Mouse (Mus musculus) lung, adult 2 months (tissue): Measurements from ENCODE around the gene Lmnb2. TPM values are rescaled to one million over a fixed set of nuclear protein-coding genes. Genes with fewer than 3 reads are reported as not detected.

Source experiments
- DNase-seq: peaks from one replicate; pipeline ENCODE4 v3.0.0; 2022
- H3K4me1 ChIP-seq: fragments of 200-500 bp; 2 replicates; pipeline ENCODE4 v1.6.1; 2011; ENCODE audit warnings: low read length; ENCODE audit not compliant: control insufficient read depth, insufficient read depth
- H3K4me3 ChIP-seq: fragments of 200-500 bp; replicated peaks from 2 replicates; pipeline ENCODE3; 2011; ENCODE audit warnings: low read depth, mild to moderate bottlenecking, control low read depth, low read length; ENCODE audit errors: extremely low read depth
- CTCF ChIP-seq: fragments of 200-500 bp; IDR thresholded peaks from 2 replicates; pipeline ENCODE4 v1.5.1; 2011; ENCODE audit warnings: mild to moderate bottlenecking, low read length, control low read depth; ENCODE audit not compliant: insufficient read depth
- POLR2A ChIP-seq: fragments of 200-500 bp; IDR thresholded peaks from 2 replicates; pipeline ENCODE4 v1.6.1; 2011; ENCODE audit warnings: low read depth, mild to moderate bottlenecking, control low read depth, low read length, borderline replicate concordance; ENCODE audit errors: extremely low read depth
- WGBS: fragments of 180-500 bp; shearing (Covaris S2); methylation state at CpG from one replicate; pipeline ENCODE4 v1.1.7; 2018; 5-methylcytosine and 5-hydroxymethylcytosine counted together
- polyA plus RNA-seq: library from polyadenylated mRNA; depleted of rRNA; stranded (reverse); fragments of >200 nt; gene quantifications from 2 replicates; pipeline ENCODE4 v1.2.3, GENCODE M21; 2012; rRNA removed

Lmnb2 gene
- polyA plus RNA-seq, 1 experiment, result 11.3 TPM

GRCm38 (mm10) chr10:80862305-80862704 is 55.7 kb downstream of the Lmnb2 start:
- 96% methylated on average over 5 of the region's 5 CpGs for WGBS
- TF ChIP-seq POLR2A, result no peak
- TF ChIP-seq CTCF, result no peak
- no peak for DNase-seq
- Histone ChIP-seq H3K4me3 (no peak overlapping the region), H3K4me1 (no peaks in the 10 kb centered on the region)

- TF ChIP-seq CTCF, result no peak
- TF ChIP-seq POLR2A, result no peak
- Histone ChIP-seq H3K4me1 (peaks cover 5% of the 10 kb centered on the region), H3K4me3 (no peak overlapping the region)
- DNase-seq, result no peak
- WGBS, result 64% methylated on average over 7 of the region's 7 CpGs
These were observed 59.6 kb downstream of the Lmnb2 start for GRCm38 (mm10) chr10:80858350-80858935.

- 69% methylated on average over 3 of the region's 3 CpGs for WGBS
- no peak overlapping the region for H3K4me3 ChIP-seq
- H3K4me1 ChIP-seq, result peaks cover 5% of the 10 kb centered on the region
- no peak for DNase-seq
- no peak for TF ChIP-seq POLR2A
- no peak for TF ChIP-seq CTCF
These were observed 60.2 kb downstream of the Lmnb2 start for GRCm38 (mm10) chr10:80857848-80858247.

GRCm38 (mm10) chr10:80857386-80857785 is 60.7 kb downstream of the Lmnb2 start:
- Histone ChIP-seq H3K4me3 (no peak overlapping the region), H3K4me1 (peaks cover 5% of the 10 kb centered on the region)
- WGBS, result 65% methylated on average over 8 of the region's 8 CpGs
- TF ChIP-seq POLR2A (no peak), CTCF (no peak)
- DNase-seq, result no peak

- TF ChIP-seq POLR2A, result no peak
- TF ChIP-seq CTCF, result no peak
- peaks cover 5% of the 10 kb centered on the region for H3K4me1 ChIP-seq
- DNase-seq, result no peak
- no peak overlapping the region for H3K4me3 ChIP-seq
- 75% methylated on average over 5 of the region's 5 CpGs for WGBS
These were observed 61.1 kb downstream of the Lmnb2 start for GRCm38 (mm10) chr10:80856908-80857307.

GRCm38 (mm10) chr10:80856267-80856666 is 61.8 kb downstream of the Lmnb2 start:
- no peak overlapping the region for H3K4me3 ChIP-seq
- WGBS, result 40% methylated on average over 3 of the region's 3 CpGs

GRCm38 (mm10) chr10:80855749-80856073 is 62.3 kb downstream of the Lmnb2 start:
- no peak for TF ChIP-seq POLR2A
- TF ChIP-seq CTCF, result no peak
- Histone ChIP-seq H3K4me1 (peaks cover 5% of the 10 kb centered on the region), H3K4me3 (peak overlapping the region; percentile 86)
- 14% methylated on average over 11 of the region's 11 CpGs for WGBS
- DNase-seq, result no peak

More at GRCm38 (mm10) chr10:80856267-80856666, 61.8 kb downstream of the Lmnb2 start:
- peaks cover 5% of the 10 kb centered on the region for H3K4me1 ChIP-seq
- TF ChIP-seq POLR2A (no peak), CTCF (no peak)
- no peak for DNase-seq

- Histone ChIP-seq H3K4me1 (peaks cover 5% of the 10 kb centered on the region), H3K4me3 (peak within 1 kb of the TSS; percentile 86)
- TF ChIP-seq POLR2A (peak; percentile 81), CTCF (no peak)
- peak; percentile 98 for DNase-seq
- WGBS, result under 1% methylated on average over 81 of the region's 81 CpGs
These were observed 62.9 kb downstream of the Lmnb2 start, which contains the start of the genes Lsm7 and Sppl2b for GRCm38 (mm10) chr10:80854913-80855748. TSS of gene Lsm7 (minus strand) at chr10:80855209. TSS of gene Sppl2b (plus strand) at chr10:80855275.

Other genes starting within 250 kb of the Lmnb2 start
- gene Mknk2, start 240.1 kb downstream of the Lmnb2 start, polyA plus RNA-seq, result 267 and 338 TPM in 2 replicates
- 51.5 and 52.4 TPM in 2 replicates for gene Mob3a, start 216.3 kb downstream of the Lmnb2 start, polyA plus RNA-seq
- gene Izumo4, start 216.1 kb downstream of the Lmnb2 start, polyA plus RNA-seq, result 61.9 and 70.8 TPM in 2 replicates
- gene Ap3d1, start 176.0 kb downstream of the Lmnb2 start, polyA plus RNA-seq, result 111 and 136 TPM in 2 replicates
- gene Dot1l, start 163.0 kb downstream of the Lmnb2 start, polyA plus RNA-seq, result 29.9 and 43.0 TPM in 2 replicates
- 35.7 and 38.7 TPM in 2 replicates for gene Sf3a2, start 120.0 kb downstream of the Lmnb2 start, polyA plus RNA-seq
- gene Plekhj1, start 119.6 kb downstream of the Lmnb2 start, polyA plus RNA-seq, result 51.2 and 58.8 TPM in 2 replicates
- 0.62 and 1.3 TPM in 2 replicates for gene Amh, start 113.0 kb downstream of the Lmnb2 start, polyA plus RNA-seq
- gene Jsrp1, start 104.7 kb downstream of the Lmnb2 start, polyA plus RNA-seq, result 7.7 TPM in 1 of 2 replicates, not detected in the other
- 804 and 834 TPM in 2 replicates for gene Oaz1, start 91.6 kb downstream of the Lmnb2 start, polyA plus RNA-seq
- gene Lingo3, start 74.2 kb downstream of the Lmnb2 start, polyA plus RNA-seq, result 0.10 and 0.31 TPM in 2 replicates
- gene Lsm7, start 63.0 kb downstream of the Lmnb2 start, polyA plus RNA-seq, result 78.5 and 79.1 TPM in 2 replicates
- 91.7 and 93.9 TPM in 2 replicates for gene Sppl2b, start 63.0 kb downstream of the Lmnb2 start, polyA plus RNA-seq
- gene Tmprss9, start 46.4 kb downstream of the Lmnb2 start, polyA plus RNA-seq, result 0.06 and 0.07 TPM in 2 replicates
- 157 and 196 TPM in 2 replicates for gene Timm13, start 17.3 kb downstream of the Lmnb2 start, polyA plus RNA-seq
- 103 and 120 TPM in 2 replicates for gene Gadd45b, start 11.8 kb upstream of the Lmnb2 start, polyA plus RNA-seq
- 2.6 and 3.0 TPM in 2 replicates for gene Gng7, start 96.7 kb upstream of the Lmnb2 start, polyA plus RNA-seq
- gene Diras1, start 107.4 kb upstream of the Lmnb2 start, polyA plus RNA-seq, result 0.03 TPM in 1 of 2 replicates, not detected in the other
- gene Slc39a3, start 119.2 kb upstream of the Lmnb2 start, polyA plus RNA-seq, result 44.2 and 46.9 TPM in 2 replicates
- gene Sgta, start 141.9 kb upstream of the Lmnb2 start, polyA plus RNA-seq, result 182 and 183 TPM in 2 replicates
- gene Thop1, start 151.8 kb upstream of the Lmnb2 start, polyA plus RNA-seq, result 31.7 and 59.6 TPM in 2 replicates
- gene Creb3l3, start 180.6 kb upstream of the Lmnb2 start, polyA plus RNA-seq, result 0.15 and 0.47 TPM in 2 replicates
- 147 and 176 TPM in 2 replicates for gene Map2k2, start 187.7 kb upstream of the Lmnb2 start, polyA plus RNA-seq
- 66.7 and 83.6 TPM in 2 replicates for gene Zbtb7a, start 217.0 kb upstream of the Lmnb2 start, polyA plus RNA-seq
- 33.0 and 40.0 TPM in 2 replicates for gene Pias4, start 249.7 kb upstream of the Lmnb2 start, polyA plus RNA-seq